Mouse (Mus musculus): ENCODE measurements around the gene Psmd14. TPM values are rescaled to one million over a fixed set of nuclear protein-coding genes. Genes with fewer than 3 reads are reported as not detected.

The Psmd14 gene
- polyA plus RNA-seq, 2 experiments, result 79.3 to 175 TPM

DNA sequence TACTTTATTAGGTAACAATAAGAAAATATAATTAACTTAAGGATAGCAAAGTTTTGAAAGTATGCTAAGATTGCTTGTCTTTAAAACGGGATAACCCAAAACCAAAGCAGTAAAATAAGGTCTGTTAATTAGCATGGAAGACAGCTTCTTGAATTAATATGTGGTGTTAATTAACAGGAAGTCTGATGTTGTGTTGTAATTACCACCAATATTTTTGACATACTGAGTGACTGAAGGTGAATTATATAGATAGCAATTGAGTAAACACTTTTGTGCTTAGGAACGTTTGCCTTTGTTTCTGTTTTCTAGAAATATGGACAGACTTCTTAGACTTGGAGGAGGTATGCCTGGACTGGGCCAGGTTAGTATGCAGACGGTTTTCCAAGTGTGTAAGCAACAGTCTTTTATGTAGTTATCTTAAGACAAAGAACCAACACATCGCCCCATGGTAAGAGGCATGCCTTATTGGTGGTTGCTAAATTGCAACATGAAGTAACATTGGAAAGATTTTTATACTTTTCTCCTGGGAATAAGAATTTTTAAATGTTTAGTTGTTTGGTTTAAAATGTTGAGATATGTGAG, 11.0 kb downstream of the Psmd14 start:
- TF ChIP-seq POLR2A (IDR thresholded peaks at IDR 0.05; ENCODE audit: borderline replicate concordance, extremely low read depth, insufficient read depth, insufficient read length), result no peak
- H3K36me3 ChIP-seq (ENCODE audit: control insufficient read depth, insufficient read depth, low read length), result peaks cover 5% of the 10 kb centered on the region; the same call in 1 of the 2 replicates
- H3K27me3 ChIP-seq (ENCODE audit: control insufficient read depth, insufficient read depth, low read length), result no peaks in the 10 kb centered on the region
- no peak overlapping the region for H3K9ac ChIP-seq (ENCODE audit: low read depth, low read length, severe bottlenecking)
- H3K9me3 ChIP-seq (ENCODE audit: control insufficient read depth, low read length), result no peaks in the 10 kb centered on the region
- DNase-seq (ENCODE audit: low spot score) (no peak), ATAC-seq (ENCODE audit: low FRiP score, low read depth) (no peak)
- H3K4me2 ChIP-seq (replicated peaks; ENCODE audit: low read depth, low read length, severe bottlenecking), result no peak overlapping the region
- no peak overlapping the region for H3K4me3 ChIP-seq (replicated peaks; ENCODE audit: low read length)
- 69% methylated on average over 4 of the region's 4 CpGs for WGBS
- H3K4me1 ChIP-seq (ENCODE audit: control insufficient read depth, insufficient read depth, low read length), result no peaks in the 10 kb centered on the region
- H3K27ac ChIP-seq (replicated peaks; ENCODE audit: low read depth, low read length), result no peak overlapping the region

DNA sequence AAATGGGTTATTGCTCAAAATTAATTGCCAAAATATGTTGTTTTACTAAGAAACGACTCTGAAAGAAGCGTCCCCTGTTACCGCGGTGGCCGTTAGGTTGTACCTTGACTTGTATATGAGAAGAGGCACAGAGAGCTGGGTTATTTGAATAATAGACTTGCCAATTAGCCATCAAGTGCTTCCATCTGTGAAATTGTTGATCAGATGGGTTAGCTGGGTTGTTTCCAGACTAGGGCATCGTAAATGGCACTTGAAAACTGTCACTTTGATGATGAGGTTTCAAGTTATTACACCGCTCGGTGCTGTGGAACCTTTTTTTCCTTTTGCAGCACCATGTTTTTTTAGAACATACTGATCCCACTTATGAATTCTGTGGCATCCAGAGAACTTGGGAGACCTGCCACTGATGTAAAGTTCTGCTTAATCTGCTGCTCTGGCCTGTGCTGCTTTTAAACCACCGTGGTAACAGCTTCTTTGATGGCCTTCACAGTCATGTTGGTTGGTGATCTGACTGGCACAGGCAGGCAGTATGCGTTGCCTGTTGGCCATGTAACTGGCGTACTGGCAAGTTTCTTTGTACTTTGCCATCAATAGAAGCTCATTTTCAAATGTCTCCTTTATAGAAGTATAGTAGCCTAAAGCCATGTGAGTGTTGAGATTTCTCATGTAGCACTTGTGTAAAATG, 21.4 kb downstream of the Psmd14 start:
- Histone ChIP-seq H3K4me1 (ENCODE audit: control insufficient read depth, insufficient read depth, low read length) (no peaks in the 10 kb centered on the region), H3K36me3 (ENCODE audit: control insufficient read depth, insufficient read depth, low read length) (no peaks in the 10 kb centered on the region), H3K4me3 (replicated peaks; ENCODE audit: low read length) (no peak overlapping the region), H3K9ac (ENCODE audit: low read depth, low read length, severe bottlenecking) (no peak overlapping the region), H3K4me2 (replicated peaks; ENCODE audit: low read depth, low read length, severe bottlenecking) (no peak overlapping the region), H3K9me3 (ENCODE audit: control insufficient read depth, low read length) (no peaks in the 10 kb centered on the region), H3K27me3 (ENCODE audit: control insufficient read depth, insufficient read depth, low read length) (no peaks in the 10 kb centered on the region), H3K27ac (replicated peaks; ENCODE audit: low read depth, low read length) (no peak overlapping the region)
- 78% methylated on average over 11 of the region's 11 CpGs for WGBS
- no peak for TF ChIP-seq POLR2A (IDR thresholded peaks at IDR 0.05; ENCODE audit: borderline replicate concordance, extremely low read depth, insufficient read depth, insufficient read length)
- ATAC-seq (ENCODE audit: low FRiP score, low read depth) (no peak), DNase-seq (ENCODE audit: low spot score) (no peak)

DNA sequence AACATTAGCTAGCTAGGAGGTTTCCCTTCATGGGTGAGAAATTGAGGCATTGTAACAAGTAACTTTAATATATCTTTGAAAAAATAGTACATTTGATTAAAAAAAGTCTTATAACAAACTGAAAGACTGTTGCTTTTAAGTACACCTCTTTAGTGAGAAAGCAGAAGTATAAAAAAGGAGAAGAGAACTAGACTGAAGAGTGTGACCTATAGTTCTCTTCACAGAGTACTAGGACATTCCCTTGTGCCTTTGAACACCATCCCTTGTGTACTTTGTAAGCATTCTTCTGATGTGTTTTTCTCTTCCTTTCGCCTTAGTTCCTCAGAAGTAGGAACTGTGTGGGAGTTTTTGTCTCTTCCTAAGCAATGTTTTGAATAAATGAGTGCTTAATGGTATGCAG, 22.7 kb downstream of the Psmd14 start:
- WGBS, result 85% methylated on average over 1 of the region's 1 CpGs

DNA sequence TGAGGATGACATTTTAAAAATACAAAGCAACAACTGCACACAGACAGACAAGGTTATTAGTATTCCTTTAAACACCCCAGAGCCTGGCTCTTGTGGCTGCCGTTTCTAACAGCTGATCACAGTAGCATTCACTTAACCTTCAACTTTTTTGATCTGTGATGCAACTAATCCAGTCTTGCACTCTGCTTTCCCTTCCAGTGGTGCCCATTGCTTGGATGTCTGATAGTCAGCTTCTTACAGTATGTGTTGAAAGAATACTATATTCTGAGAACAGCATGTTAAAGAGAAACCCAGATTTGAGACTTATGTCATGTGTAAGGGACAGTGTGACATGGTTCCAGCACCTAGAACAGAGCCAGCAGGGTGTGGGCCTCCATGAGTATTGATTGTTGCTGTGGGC, 34.6 kb downstream of the Psmd14 start:
- Histone ChIP-seq H3K4me1 (ENCODE audit: control insufficient read depth, insufficient read depth, low read length) (no peaks in the 10 kb centered on the region), H3K36me3 (ENCODE audit: control insufficient read depth, insufficient read depth, low read length) (no peaks in the 10 kb centered on the region), H3K4me2 (replicated peaks; ENCODE audit: low read depth, low read length, severe bottlenecking) (no peak overlapping the region), H3K9me3 (ENCODE audit: control insufficient read depth, low read length) (no peaks in the 10 kb centered on the region), H3K4me3 (replicated peaks; ENCODE audit: low read length) (no peak overlapping the region), H3K27ac (replicated peaks; ENCODE audit: low read depth, low read length) (no peak overlapping the region), H3K27me3 (ENCODE audit: control insufficient read depth, insufficient read depth, low read length) (no peaks in the 10 kb centered on the region), H3K9ac (ENCODE audit: low read depth, low read length, severe bottlenecking) (no peak overlapping the region)
- ATAC-seq (ENCODE audit: low FRiP score, low read depth) (no peak), DNase-seq (ENCODE audit: low spot score) (no peak)
- WGBS, result 71% methylated on average over 1 of the region's 1 CpGs
- no peak for TF ChIP-seq POLR2A (IDR thresholded peaks at IDR 0.05; ENCODE audit: borderline replicate concordance, extremely low read depth, insufficient read depth, insufficient read length)

More for the DNA sequence above, 22.7 kb downstream of the Psmd14 start:
- H3K9me3 ChIP-seq (ENCODE audit: control insufficient read depth, low read length), result no peaks in the 10 kb centered on the region
- TF ChIP-seq POLR2A (IDR thresholded peaks at IDR 0.05; ENCODE audit: borderline replicate concordance, extremely low read depth, insufficient read depth, insufficient read length), result no peak
- DNase-seq (ENCODE audit: low spot score), result no peak
- no peaks in the 10 kb centered on the region for H3K27me3 ChIP-seq (ENCODE audit: control insufficient read depth, insufficient read depth, low read length)
- H3K36me3 ChIP-seq (ENCODE audit: control insufficient read depth, insufficient read depth, low read length), result no peaks in the 10 kb centered on the region
- no peaks in the 10 kb centered on the region for H3K4me1 ChIP-seq (ENCODE audit: control insufficient read depth, insufficient read depth, low read length)
- H3K9ac ChIP-seq (ENCODE audit: low read depth, low read length, severe bottlenecking), result no peak overlapping the region
- H3K4me3 ChIP-seq (replicated peaks; ENCODE audit: low read length), result no peak overlapping the region
- no peak overlapping the region for H3K27ac ChIP-seq (replicated peaks; ENCODE audit: low read depth, low read length)
- no peak overlapping the region for H3K4me2 ChIP-seq (replicated peaks; ENCODE audit: low read depth, low read length, severe bottlenecking)
- no peak for ATAC-seq (ENCODE audit: low FRiP score, low read depth)

DNA sequence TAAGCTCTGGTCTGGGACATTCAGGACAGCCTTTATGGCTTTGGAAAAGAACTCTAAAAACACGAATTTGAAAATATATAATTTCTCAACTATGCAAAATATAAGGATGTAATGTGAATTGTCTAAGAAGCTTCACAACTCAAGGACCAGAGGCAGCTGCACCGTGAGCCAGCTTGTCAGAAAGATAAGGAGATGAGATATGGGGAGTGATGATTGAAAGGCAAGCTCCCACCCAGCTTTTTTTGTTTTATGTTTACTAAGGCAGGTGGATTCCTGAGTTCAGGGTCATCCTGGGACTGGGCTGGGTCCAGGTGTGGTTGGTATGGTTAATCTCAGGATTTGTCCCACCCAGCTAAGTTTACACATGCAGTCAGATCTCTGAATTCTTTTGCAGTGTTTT, 35.1 kb downstream of the Psmd14 start:
- Histone ChIP-seq H3K4me3 (replicated peaks; ENCODE audit: low read length) (no peak overlapping the region), H3K9ac (ENCODE audit: low read depth, low read length, severe bottlenecking) (no peak overlapping the region), H3K4me2 (replicated peaks; ENCODE audit: low read depth, low read length, severe bottlenecking) (no peak overlapping the region), H3K27ac (replicated peaks; ENCODE audit: low read depth, low read length) (no peak overlapping the region), H3K27me3 (ENCODE audit: control insufficient read depth, insufficient read depth, low read length) (no peaks in the 10 kb centered on the region), H3K4me1 (ENCODE audit: control insufficient read depth, insufficient read depth, low read length) (no peaks in the 10 kb centered on the region), H3K9me3 (ENCODE audit: control insufficient read depth, low read length) (no peaks in the 10 kb centered on the region), H3K36me3 (ENCODE audit: control insufficient read depth, insufficient read depth, low read length) (no peaks in the 10 kb centered on the region)
- 73% methylated on average over 2 of the region's 2 CpGs for WGBS
- no peak for DNase-seq (ENCODE audit: low spot score)
- no peak for ATAC-seq (ENCODE audit: low FRiP score, low read depth)
- no peak for TF ChIP-seq POLR2A (IDR thresholded peaks at IDR 0.05; ENCODE audit: borderline replicate concordance, extremely low read depth, insufficient read depth, insufficient read length)
